Mouse (Mus musculus): ENCODE data around the gene Lman1l. TPM values are rescaled to one million over a fixed set of nuclear protein-coding genes. Genes with fewer than 3 reads are reported as not detected.
A peak's percentile ranks its signal among the peaks of the same experiment; 100 is the strongest.

Gene Lman1l
- total RNA-seq, 1 experiment, result 0.22 TPM

- TF ChIP-seq ZC3H11A (IDR thresholded peaks at IDR 0.05; ENCODE audit: borderline replicate concordance, low read depth, low read length) (peak; percentile 85), MAFK (IDR thresholded peaks at IDR 0.05; ENCODE audit: insufficient read depth, low read depth, low read length) (no peak), CHD2 (IDR thresholded peaks at IDR 0.05; ENCODE audit: low read depth, low read length) (no peak), ZNF384 (IDR thresholded peaks at IDR 0.05; ENCODE audit: low read depth, low read length) (0 out of 2 replicates have a peak, but pooled peaks have one; percentile 19), HCFC1 (IDR thresholded peaks at IDR 0.05; ENCODE audit: borderline replicate concordance, insufficient read depth, low read length) (no peak)
- peaks cover 2 to 9% of the 10 kb centered on the region in 2 experiments; a peak in 1 of 4 replicates for H3K4me1 ChIP-seq (ENCODE audit: control insufficient read depth in 2 of 2, insufficient read depth in 2 of 2, low read length in 2 of 2, poor library complexity in 1 of 2)
- DNase-seq (ENCODE audit: low read depth, low spot score), result peak; percentile 97
- H3K9me3 ChIP-seq (ENCODE audit: control insufficient read depth, insufficient read depth, low read depth, low read length), result no peaks in the 10 kb centered on the region
- H3K9ac ChIP-seq (ENCODE audit: insufficient read depth, low read depth, low read length, poor library complexity, severe bottlenecking), result peak overlapping the region; percentile 29; the same call in 1 of the 2 replicates
- in situ Hi-C loops (cut with MboI; ENCODE audit: low sequenced_read_pairs in 2 of 2, unreplicated experiment in 2 of 2), result no loop called here
- no peak overlapping the region for H3K27ac ChIP-seq (ENCODE audit: insufficient read depth, low read depth, low read length, poor library complexity, severe bottlenecking)
- no peaks in the 10 kb centered on the region for H3K36me3 ChIP-seq (ENCODE audit: control insufficient read depth, insufficient read depth, low read length, poor library complexity, severe bottlenecking)
- peak overlapping the region in 1 of 2 experiments; percentile 38; a peak in 2 of 4 replicates for H3K4me3 ChIP-seq (ENCODE audit: insufficient read depth in 1 of 2, low read depth in 1 of 2, low read length in 2 of 2, poor library complexity in 1 of 2, severe bottlenecking in 1 of 2)
Measured at GRCm38 (mm10) chr9:57655749-57656148, 35.2 kb upstream of the Lman1l start.

- H3K36me3 ChIP-seq (ENCODE audit: control insufficient read depth, insufficient read depth, low read length, poor library complexity, severe bottlenecking), result no peaks in the 10 kb centered on the region
- TF ChIP-seq CHD2 (IDR thresholded peaks at IDR 0.05; ENCODE audit: low read depth, low read length), result no peak
- TF ChIP-seq HCFC1 (IDR thresholded peaks at IDR 0.05; ENCODE audit: borderline replicate concordance, insufficient read depth, low read length), result no peak
- no peak for TF ChIP-seq ZNF384 (IDR thresholded peaks at IDR 0.05; ENCODE audit: low read depth, low read length)
- TF ChIP-seq ZC3H11A (IDR thresholded peaks at IDR 0.05; ENCODE audit: borderline replicate concordance, low read depth, low read length), result no peak
- TF ChIP-seq MAFK (IDR thresholded peaks at IDR 0.05; ENCODE audit: insufficient read depth, low read depth, low read length), result no peak
- no peak overlapping the region for H3K9ac ChIP-seq (ENCODE audit: insufficient read depth, low read depth, low read length, poor library complexity, severe bottlenecking)
- no peak overlapping the region for H3K4me3 ChIP-seq (ENCODE audit: insufficient read depth in 1 of 2, low read depth in 1 of 2, low read length in 2 of 2, poor library complexity in 1 of 2, severe bottlenecking in 1 of 2)
- H3K27ac ChIP-seq (ENCODE audit: insufficient read depth, low read depth, low read length, poor library complexity, severe bottlenecking), result no peak overlapping the region
- no peak for DNase-seq (ENCODE audit: low read depth, low spot score)
- H3K9me3 ChIP-seq (ENCODE audit: control insufficient read depth, insufficient read depth, low read depth, low read length), result no peaks in the 10 kb centered on the region
- H3K4me1 ChIP-seq (ENCODE audit: control insufficient read depth in 2 of 2, insufficient read depth in 2 of 2, low read length in 2 of 2, poor library complexity in 1 of 2), result peaks cover 2 to 9% of the 10 kb centered on the region in 2 experiments; a peak in 1 of 4 replicates
- in situ Hi-C loops (cut with MboI; ENCODE audit: low sequenced_read_pairs in 2 of 2, unreplicated experiment in 2 of 2), result no loop called here
Measured at GRCm38 (mm10) chr9:57654966-57655365, 34.4 kb upstream of the Lman1l start.

- no peak for TF ChIP-seq CHD2 (IDR thresholded peaks at IDR 0.05; ENCODE audit: low read depth, low read length)
- no peak for TF ChIP-seq MAFK (IDR thresholded peaks at IDR 0.05; ENCODE audit: insufficient read depth, low read depth, low read length)
- no peak for TF ChIP-seq HCFC1 (IDR thresholded peaks at IDR 0.05; ENCODE audit: borderline replicate concordance, insufficient read depth, low read length)
- no peak for TF ChIP-seq ZC3H11A (IDR thresholded peaks at IDR 0.05; ENCODE audit: borderline replicate concordance, low read depth, low read length)
- no peak for TF ChIP-seq ZNF384 (IDR thresholded peaks at IDR 0.05; ENCODE audit: low read depth, low read length)
- H3K4me1 ChIP-seq (ENCODE audit: control insufficient read depth in 2 of 2, insufficient read depth in 2 of 2, low read length in 2 of 2, poor library complexity in 1 of 2), result peaks cover 2 to 9% of the 10 kb centered on the region in 2 experiments; a peak in 1 of 4 replicates
- H3K36me3 ChIP-seq (ENCODE audit: control insufficient read depth, insufficient read depth, low read length, poor library complexity, severe bottlenecking), result no peaks in the 10 kb centered on the region
- no peak within 1 kb of the TSS for H3K27ac ChIP-seq (ENCODE audit: insufficient read depth, low read depth, low read length, poor library complexity, severe bottlenecking)
- DNase-seq (ENCODE audit: low read depth, low spot score), result no peak
- peak within 1 kb of the TSS; percentile 34 for H3K9ac ChIP-seq (ENCODE audit: insufficient read depth, low read depth, low read length, poor library complexity, severe bottlenecking)
- peak within 1 kb of the TSS; percentile 14 to 49; a peak in 3 of 4 replicates for H3K4me3 ChIP-seq (ENCODE audit: insufficient read depth in 1 of 2, low read depth in 1 of 2, low read length in 2 of 2, poor library complexity in 1 of 2, severe bottlenecking in 1 of 2)
- in situ Hi-C loops (cut with MboI; ENCODE audit: low sequenced_read_pairs in 2 of 2, unreplicated experiment in 2 of 2), result no loop called here
- H3K9me3 ChIP-seq (ENCODE audit: control insufficient read depth, insufficient read depth, low read depth, low read length), result no peaks in the 10 kb centered on the region
Measured at GRCm38 (mm10) chr9:57653283-57653682, 32.7 kb upstream of the Lman1l start, which contains the start of gene Csk. Gene Csk, minus strand, starts transcription at chr9:57653631.

- H3K27ac ChIP-seq (ENCODE audit: insufficient read depth, low read depth, low read length, poor library complexity, severe bottlenecking), result no peak overlapping the region
- no peaks in the 10 kb centered on the region for H3K36me3 ChIP-seq (ENCODE audit: control insufficient read depth, insufficient read depth, low read length, poor library complexity, severe bottlenecking)
- TF ChIP-seq ZC3H11A (IDR thresholded peaks at IDR 0.05; ENCODE audit: borderline replicate concordance, low read depth, low read length) (no peak), ZNF384 (IDR thresholded peaks at IDR 0.05; ENCODE audit: low read depth, low read length) (no peak), HCFC1 (IDR thresholded peaks at IDR 0.05; ENCODE audit: borderline replicate concordance, insufficient read depth, low read length) (no peak), MAFK (IDR thresholded peaks at IDR 0.05; ENCODE audit: insufficient read depth, low read depth, low read length) (no peak)
- in situ Hi-C loops (cut with MboI; ENCODE audit: low sequenced_read_pairs in 2 of 2, unreplicated experiment in 2 of 2), result no loop called here
- H3K9ac ChIP-seq (ENCODE audit: insufficient read depth, low read depth, low read length, poor library complexity, severe bottlenecking), result no peak overlapping the region
- H3K4me1 ChIP-seq (ENCODE audit: control insufficient read depth in 2 of 2, insufficient read depth in 2 of 2, low read length in 2 of 2, poor library complexity in 1 of 2), result peaks cover 2 to 9% of the 10 kb centered on the region in 2 experiments; a peak in 1 of 4 replicates
- DNase-seq (ENCODE audit: low read depth, low spot score), result no peak
- H3K9me3 ChIP-seq (ENCODE audit: control insufficient read depth, insufficient read depth, low read depth, low read length), result no peaks in the 10 kb centered on the region
- H3K4me3 ChIP-seq (ENCODE audit: insufficient read depth in 1 of 2, low read depth in 1 of 2, low read length in 2 of 2, poor library complexity in 1 of 2, severe bottlenecking in 1 of 2), result 0 out of 4 replicates have a peak overlapping the region, but pooled peaks of 1 of the 2 experiments have one; percentile 14
Measured at GRCm38 (mm10) chr9:57652855-57653254, 32.3 kb upstream of the Lman1l start.

Data from ES-E14 (cell line).